ENCODE assay signal across 11 mouse cellular contexts in the genomic region with DNA sequence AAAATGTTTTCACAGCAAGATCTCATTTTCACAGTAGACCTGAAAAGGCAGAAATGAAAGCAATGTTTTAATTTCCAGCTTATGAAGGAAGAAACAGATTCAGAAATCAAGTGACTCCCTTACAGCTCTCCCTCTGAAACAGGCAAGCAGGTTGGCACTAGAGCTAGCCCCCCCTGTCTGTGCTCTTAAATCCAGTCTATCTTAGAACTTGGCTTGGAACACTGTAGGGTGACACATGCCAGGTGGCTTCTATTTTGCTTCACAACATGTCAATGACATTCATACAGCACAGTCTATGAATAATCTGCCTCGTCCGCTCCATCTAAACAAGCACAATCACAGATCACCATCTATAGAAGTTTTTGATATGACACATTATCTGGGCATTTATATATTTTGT.
A peak's percentile ranks its signal among the peaks of the same experiment; 100 is the strongest.
DNase-seq lines count a peak whose midpoint lies in the region; ATAC-seq and TF ChIP-seq lines count a peak whose summit lies in the region.
"Had no signal": no experiment of that assay in that cellular context is flagged by ENCODE, and none has a peak within 500 bp of the region (broad histone marks: within the 10 kb centered on the region; RNA-seq: fewer than 3 reads in every experiment).

No protein-coding gene starts in this region.

- intact Hi-C loops in left cerebral cortex, adult 2 months (cut with DNase I): loop anchor here (1.0 to 10.0 kb wide), 4 partner anchors 60 to 558 kb away; no protein-coding TSS in a partner anchor

- H3K27me3 ChIP-seq in heart, embryonic 11.5 days (ENCODE audit: control insufficient read depth, insufficient read depth, low read length): no peaks in the 10 kb centered on the region
- H3K27me3 ChIP-seq: embryonic facial prominence, embryonic 13.5 days; kidney, embryonic 15.5 days had no signal

- H3K9ac ChIP-seq in heart, embryonic 11.5 days (ENCODE audit: low read depth, low read length): no peak overlapping the region
- H3K9ac ChIP-seq: embryonic facial prominence, embryonic 13.5 days; kidney, embryonic 15.5 days had no signal

- no peak for TF ChIP-seq CTCF in brain, embryonic 14.5 days (IDR thresholded peaks at IDR 0.05; ENCODE audit: borderline replicate concordance, extremely low read depth, insufficient read depth, insufficient read length)
- TF ChIP-seq CTCF in left cerebral cortex, adult 2 months (IDR thresholded peaks at IDR 0.05): no peak

- H3K4me2 ChIP-seq in heart, embryonic 11.5 days: no peak overlapping the region
- H3K4me2 ChIP-seq: embryonic facial prominence, embryonic 13.5 days; kidney, embryonic 15.5 days had no signal

- no peaks in the 10 kb centered on the region for H3K4me1 ChIP-seq in heart, embryonic 11.5 days (ENCODE audit: control insufficient read depth, insufficient read depth, low read length)
- H3K4me1 ChIP-seq: embryonic facial prominence, embryonic 13.5 days; hindbrain, embryonic 10.5 days; kidney, embryonic 15.5 days had no signal

- ATAC-seq in heart, embryonic 11.5 days (replicated peaks; ENCODE audit: insufficient number of reproducible peaks, low FRiP score, low TSS enrichment): no peak

- no peak overlapping the region for H3K27ac ChIP-seq in heart, embryonic 11.5 days (ENCODE audit: low read depth, low read length)
- peak overlapping the region; percentile 84 for H3K27ac ChIP-seq in left cerebral cortex, adult 2 months
- H3K27ac ChIP-seq: embryonic facial prominence, embryonic 13.5 days; hindbrain, embryonic 10.5 days; kidney, embryonic 15.5 days had no signal

- peak; percentile 38 for DNase-seq in heart, adult 8-10 months (ENCODE audit: low spot score)
- peak; percentile 74 for DNase-seq in brain, embryonic 14.5 days (ENCODE audit: low read depth)
- DNase-seq in cerebellum, postnatal 25 days: peak; percentile 43 to 62
- no peak for DNase-seq in left cerebral cortex, adult 2 months (ENCODE audit: extremely low spot score in 1 of 2, low spot score in 2 of 2)
- DNase-seq in kidney, postnatal 14 days: no peak
- DNase-seq in spleen, postnatal 10 days (ENCODE audit: low spot score in 2 of 2): no peak
- DNase-seq: gastrocnemius, postnatal 14 days had no signal

- 82% methylated on average over 2 of the region's 2 CpGs for WGBS in heart, embryonic 11.5 days (ENCODE audit: insufficient replicate concordance)

- no peaks in the 10 kb centered on the region for H3K9me3 ChIP-seq in heart, embryonic 11.5 days (replicated peaks; ENCODE audit: control insufficient read depth, low read length)
- H3K9me3 ChIP-seq: embryonic facial prominence, embryonic 13.5 days; hindbrain, embryonic 10.5 days; kidney, embryonic 15.5 days had no signal

- no peaks in the 10 kb centered on the region for H3K36me3 ChIP-seq in heart, embryonic 11.5 days (ENCODE audit: control insufficient read depth, insufficient read depth, low read length)
- H3K36me3 ChIP-seq: embryonic facial prominence, embryonic 13.5 days; hindbrain, embryonic 10.5 days; kidney, embryonic 15.5 days had no signal

- TF ChIP-seq POLR2A in brain, embryonic 14.5 days (IDR thresholded peaks at IDR 0.05; ENCODE audit: borderline replicate concordance, extremely low read depth, insufficient read depth, insufficient read length, poor library complexity, severe bottlenecking): no peak

- no peak overlapping the region for H3K4me3 ChIP-seq in heart, embryonic 11.5 days (ENCODE audit: low read depth, low read length)
- H3K4me3 ChIP-seq in left cerebral cortex, adult 2 months: no peak overlapping the region
- H3K4me3 ChIP-seq: embryonic facial prominence, embryonic 13.5 days; hindbrain, embryonic 10.5 days; kidney, embryonic 15.5 days had no signal

Comparison
In these comparisons a context has a peak if more than half of its experiments do, and no peak if none do; other contexts are left out.
1. DNase-seq: peak in heart, adult 8-10 months (single experiment), brain, embryonic 14.5 days (single experiment) and cerebellum, postnatal 25 days (2 of 2); none in left cerebral cortex, adult 2 months (0 of 2), kidney, postnatal 14 days (single experiment) and spleen, postnatal 10 days (0 of 2).